Mouse (Mus musculus) embryonic fibroblast, embryonic 13.5 days (primary cell): ENCODE results near the gene Vwa5b2.

ENCODE experiments used
- CTCF ChIP-seq: IDR thresholded peaks from 2 replicates; pipeline ENCODE4 v1.5.1; 2011; ENCODE audit warnings: mild to moderate bottlenecking, control low read depth, low read length, moderate library complexity, borderline replicate concordance; ENCODE audit not compliant: insufficient read depth
- POLR2A ChIP-seq: IDR thresholded peaks from 2 replicates; pipeline ENCODE4 v1.6.1; 2011; ENCODE audit warnings: low read depth, mild to moderate bottlenecking, control low read depth, low read length, moderate library complexity

DNA sequence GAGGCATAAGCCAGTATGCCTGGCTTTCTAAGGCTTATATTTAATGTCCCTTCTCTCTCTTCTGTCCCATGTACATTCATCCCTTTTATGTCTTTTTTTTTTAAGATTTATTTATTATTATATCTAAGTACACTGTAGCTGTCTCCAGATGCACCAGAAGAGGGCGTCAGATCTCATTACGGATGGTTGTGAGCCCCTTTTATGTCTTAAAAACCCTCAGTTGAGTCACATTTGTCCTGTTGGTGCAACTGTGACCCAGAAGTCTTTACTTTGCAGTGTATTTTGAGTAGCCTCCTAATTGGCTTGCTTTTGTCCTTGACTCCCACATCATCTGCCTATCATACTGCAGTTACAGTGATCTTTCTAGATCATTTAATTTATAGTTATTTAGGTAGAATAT lies 64.0 kb downstream of the Vwa5b2 start:
- TF ChIP-seq POLR2A (no peak), CTCF (no peak)
